In the genomic region with DNA sequence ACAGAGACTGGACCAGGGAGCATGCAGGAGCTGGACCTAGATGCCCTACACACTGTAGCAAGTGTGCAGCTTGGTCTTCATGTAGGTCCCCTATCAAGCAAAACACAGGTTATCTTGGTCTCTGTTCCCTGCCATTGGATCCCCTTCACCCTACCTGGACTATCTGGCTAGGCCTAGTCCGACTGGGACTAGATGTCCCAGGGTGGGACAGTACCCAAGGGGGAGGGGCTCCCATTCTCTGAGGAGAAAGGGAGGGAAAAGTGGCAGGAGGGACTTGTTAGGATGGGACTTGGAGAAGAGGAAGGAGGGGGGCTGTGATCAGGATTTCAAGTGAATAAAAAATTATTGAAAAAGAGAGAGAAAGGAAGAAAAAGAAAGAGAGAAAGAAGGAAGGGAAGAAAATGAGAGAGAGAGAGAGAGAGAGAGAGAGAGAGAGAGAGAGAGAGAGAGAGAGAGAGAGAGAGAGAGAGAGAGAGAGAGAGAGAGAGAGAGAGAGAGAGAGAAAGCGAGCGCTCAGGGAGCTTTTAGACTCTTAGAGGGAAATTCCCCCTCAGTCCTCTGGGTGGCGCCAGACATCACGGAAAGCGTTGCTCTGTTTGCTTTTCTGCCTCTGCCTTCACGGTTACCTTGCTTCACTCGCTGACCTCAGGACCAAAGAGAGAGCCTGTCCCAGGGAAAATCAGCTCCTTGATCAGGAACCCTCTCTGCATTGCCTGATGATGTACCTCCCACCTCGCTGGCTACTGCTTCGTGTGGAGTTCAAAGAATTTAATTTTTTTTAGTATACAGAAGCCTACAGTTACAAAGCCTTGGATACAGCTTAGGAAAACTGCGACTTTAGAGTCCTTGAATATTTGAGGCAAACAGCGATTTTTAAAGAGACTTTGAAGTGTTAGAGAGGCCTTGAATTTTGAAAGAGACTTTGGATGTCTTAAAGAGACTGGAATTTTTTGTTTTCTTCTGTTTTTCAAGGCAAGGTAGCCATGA, we compare ENCODE assay signal across 8 mouse cellular contexts. TPM values are rescaled to one million over a fixed set of nuclear protein-coding genes. Genes with fewer than 3 reads are reported as not detected.
DNase-seq lines count a peak whose midpoint lies in the region; ATAC-seq lines count a peak whose summit lies in the region.

No protein-coding gene starts in this region.

- no peaks in the 10 kb centered on the region for H3K9me3 ChIP-seq in forebrain, embryonic 14.5 days (replicated peaks; ENCODE audit: control insufficient read depth, low read length)
- H3K9me3 ChIP-seq in hindbrain, embryonic 10.5 days: no peaks in the 10 kb centered on the region

- H3K36me3 ChIP-seq in forebrain, embryonic 14.5 days (ENCODE audit: control insufficient read depth, insufficient read depth, low read length): no peaks in the 10 kb centered on the region
- H3K36me3 ChIP-seq in hindbrain, embryonic 10.5 days: no peaks in the 10 kb centered on the region

- no peaks in the 10 kb centered on the region for H3K4me1 ChIP-seq in forebrain, embryonic 14.5 days (ENCODE audit: control insufficient read depth, insufficient read depth, low read length)
- no peaks in the 10 kb centered on the region for H3K4me1 ChIP-seq in hindbrain, embryonic 10.5 days (replicated peaks)

- H3K4me2 ChIP-seq in forebrain, embryonic 14.5 days (ENCODE audit: low read length): no peak overlapping the region

- H3K27me3 ChIP-seq in forebrain, embryonic 14.5 days (replicated peaks; ENCODE audit: control insufficient read depth, insufficient read depth, low read length): no peaks in the 10 kb centered on the region
- 0 out of 2 replicates have a peak, but pooled peaks cover 3% of the 10 kb centered on the region for H3K27me3 ChIP-seq in hindbrain, embryonic 10.5 days (ENCODE audit: insufficient read depth, poor library complexity, severe bottlenecking)

- no peak overlapping the region for H3K27ac ChIP-seq in forebrain, embryonic 14.5 days (ENCODE audit: low read depth, low read length)
- no peak overlapping the region for H3K27ac ChIP-seq in hindbrain, embryonic 10.5 days

- peak; percentile 72; the same call in 1 of the 2 replicates for ATAC-seq in forebrain, embryonic 14.5 days

- no peak overlapping the region for H3K9ac ChIP-seq in forebrain, embryonic 14.5 days (ENCODE audit: low read length)

- no peak overlapping the region for H3K4me3 ChIP-seq in forebrain, embryonic 14.5 days (ENCODE audit: low read depth, low read length)
- H3K4me3 ChIP-seq in hindbrain, embryonic 10.5 days: no peak overlapping the region

- WGBS in forebrain, embryonic 14.5 days: 10% methylated on average over 12 of the region's 12 CpGs
- 12% methylated on average over 12 of the region's 12 CpGs for WGBS in hindbrain, embryonic 10.5 days

- DNase-seq in MEL-GATA-1-ER (ENCODE audit: extremely low read depth, low read depth): peak; percentile 49
- peak; percentile 63 for DNase-seq in cerebellum, adult 11 months
- peak; percentile 89 for DNase-seq in forebrain, embryonic 14.5 days (ENCODE audit: low spot score)
- DNase-seq in hindbrain, embryonic 10.5 days (ENCODE audit: low spot score): peak; percentile 74
- peak; percentile 33 to 74 for DNase-seq in layer of hippocampus, adult 8-10 months (ENCODE audit: low spot score in 2 of 2)
- peak; percentile 78 for DNase-seq in lung, postnatal 10 days
- DNase-seq in ovary, postnatal 36 days (ENCODE audit: low spot score): peak; percentile 67
- DNase-seq in thymus, postnatal 10 days (ENCODE audit: low spot score in 2 of 2): peak; percentile 48 to 79

RNA-seq across cellular contexts. Expression of a gene that starts 6.1 kb away (rescaled TPM):
- not detected in 2 replicates for polyA plus RNA-seq in forebrain, embryonic 14.5 days (2014; fragmentation: Nextera tagmentation; extraction: Ambion mirVana)
- polyA plus RNA-seq in hindbrain, embryonic 10.5 days (2016; fragmentation: Nextera tagmentation; extraction: Ambion mirVana): not detected in 2 replicates
- total RNA-seq in layer of hippocampus, adult 8-10 months (2022): under 1 TPM in 1 of 4 experiments, not detected in 3; 0.65 TPM

RNA-seq across cellular contexts. Expression of a gene that starts 26.4 kb away (rescaled TPM):
- 45.9 and 70.0 TPM in 2 replicates for polyA plus RNA-seq in forebrain, embryonic 14.5 days (2014; fragmentation: Nextera tagmentation; extraction: Ambion mirVana)
- polyA plus RNA-seq in hindbrain, embryonic 10.5 days (2016; fragmentation: Nextera tagmentation; extraction: Ambion mirVana): 28.1 and 43.7 TPM in 2 replicates
- 100 to 1,000 TPM in 2 of 4 experiments, 10 to 100 TPM in 2; 90.2 to 127 (median 105) TPM for total RNA-seq in layer of hippocampus, adult 8-10 months (2022)

RNA-seq across cellular contexts. Expression of a gene that starts 34.3 kb away (rescaled TPM):
- polyA plus RNA-seq in forebrain, embryonic 14.5 days (2014; fragmentation: Nextera tagmentation; extraction: Ambion mirVana): 0.25 and 0.51 TPM in 2 replicates
- not detected in 2 replicates for polyA plus RNA-seq in hindbrain, embryonic 10.5 days (2016; fragmentation: Nextera tagmentation; extraction: Ambion mirVana)
- under 1 TPM in 3 of 4 experiments, not detected in 1; 0.30 to 0.89 (median 0.37) TPM for total RNA-seq in layer of hippocampus, adult 8-10 months (2022)
